ENCODE assay signal across 25 mouse cellular contexts in the genomic region with DNA sequence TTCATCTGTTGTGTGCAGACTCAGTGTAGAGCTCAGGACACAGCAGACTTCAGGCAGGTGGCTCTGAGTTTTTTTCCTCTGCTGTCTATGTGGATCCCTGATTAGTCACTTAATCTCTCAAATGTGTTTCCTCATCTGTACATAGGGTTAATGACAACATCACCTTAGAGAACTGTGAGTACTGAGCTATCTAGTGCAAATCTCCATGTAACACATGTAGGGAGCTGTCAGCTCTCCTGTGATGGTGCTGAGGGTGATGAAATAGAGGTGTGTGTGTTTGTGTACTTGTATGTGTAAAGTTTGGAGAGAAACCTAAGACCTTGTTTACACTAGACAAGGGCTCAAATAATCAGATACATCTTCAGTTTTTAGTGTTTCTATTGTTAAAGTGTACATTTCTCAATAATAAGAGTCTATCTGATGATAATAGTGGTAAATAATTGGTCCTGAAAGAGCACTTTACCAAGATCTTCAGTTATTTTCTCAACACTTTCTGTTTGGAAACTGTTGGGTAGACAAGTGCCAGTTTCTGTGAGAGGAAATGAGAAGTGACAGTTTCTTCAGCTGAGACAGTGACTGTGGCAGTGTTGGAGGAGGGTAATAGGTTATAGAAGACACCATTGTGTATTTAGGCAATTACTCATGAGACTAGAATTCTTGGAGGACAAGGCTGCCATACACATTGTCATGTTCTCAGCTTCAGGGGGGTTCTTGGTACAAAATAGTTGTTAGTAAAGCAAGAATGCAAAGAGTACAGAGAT. TPM values are rescaled to one million over a fixed set of nuclear protein-coding genes. Genes with fewer than 3 reads are reported as not detected.
DNase-seq lines count a peak whose midpoint lies in the region; ATAC-seq and TF ChIP-seq lines count a peak whose summit lies in the region.
"Had no signal": no experiment of that assay in that cellular context is flagged by ENCODE, and none has a peak within 500 bp of the region (broad histone marks: within the 10 kb centered on the region; RNA-seq: fewer than 3 reads in every experiment).

No protein-coding gene starts in this region.

- TF ChIP-seq CTCF in intestine, postnatal 0 days (IDR thresholded peaks at IDR 0.05; ENCODE audit: low read depth): no peak

- no peak overlapping the region for H3K27ac ChIP-seq in intestine, postnatal 0 days (ENCODE audit: low read depth, low read length)
- H3K27ac ChIP-seq: embryonic facial prominence, embryonic 10.5 days; embryonic facial prominence, embryonic 13.5 days; forebrain, embryonic 12.5 days; forebrain, embryonic 15.5 days; hindbrain, embryonic 12.5 days; hindbrain, embryonic 15.5 days had no signal

- no peak overlapping the region for H3K4me2 ChIP-seq in intestine, postnatal 0 days (replicated peaks; ENCODE audit: low read depth)
- H3K4me2 ChIP-seq: embryonic facial prominence, embryonic 13.5 days; forebrain, embryonic 12.5 days; forebrain, embryonic 15.5 days; heart, embryonic 11.5 days; hindbrain, embryonic 12.5 days; hindbrain, embryonic 15.5 days had no signal

- H3K4me1 ChIP-seq in intestine, postnatal 0 days (replicated peaks; ENCODE audit: control insufficient read depth, insufficient read depth, low read length): no peaks in the 10 kb centered on the region
- H3K4me1 ChIP-seq: embryonic facial prominence, embryonic 10.5 days; embryonic facial prominence, embryonic 13.5 days; forebrain, embryonic 12.5 days; forebrain, embryonic 15.5 days; hindbrain, embryonic 12.5 days; hindbrain, embryonic 15.5 days had no signal

- ATAC-seq in common myeloid progenitor, adult 5-6 weeks (replicated peaks; ENCODE audit: low read depth, poor library complexity, severe bottlenecking): 0 out of 2 replicates have a peak, but pooled peaks have one; percentile 39
- ATAC-seq in megakaryocyte progenitor cell, adult 5-6 weeks (replicated peaks; ENCODE audit: poor library complexity): peak; percentile 67
- no peak for ATAC-seq in monocyte, adult 5-6 weeks (replicated peaks; ENCODE audit: insufficient number of reproducible peaks, low FRiP score, low TSS enrichment, poor library complexity, severe bottlenecking)
- ATAC-seq in intestine, postnatal 0 days: no peak
- ATAC-seq: forebrain, embryonic 15.5 days had no signal

- no peak overlapping the region for H3K4me3 ChIP-seq in intestine, postnatal 0 days (ENCODE audit: low read depth, low read length)
- H3K4me3 ChIP-seq: embryonic facial prominence, embryonic 10.5 days; embryonic facial prominence, embryonic 13.5 days; erythroblast, embryonic 14.5 days; forebrain, embryonic 12.5 days; forebrain, embryonic 15.5 days; hindbrain, embryonic 12.5 days; hindbrain, embryonic 15.5 days had no signal

- H3K27me3 ChIP-seq in intestine, postnatal 0 days (replicated peaks; ENCODE audit: control insufficient read depth, insufficient read depth, low read length): no peaks in the 10 kb centered on the region
- H3K27me3 ChIP-seq: embryonic facial prominence, embryonic 13.5 days; forebrain, embryonic 12.5 days; forebrain, embryonic 15.5 days; hindbrain, embryonic 12.5 days; hindbrain, embryonic 15.5 days had no signal

- DNase-seq in 416B (ENCODE audit: low read depth) (peak; percentile 31), A20 (ENCODE audit: low read depth, low spot score) (peak; percentile 23)
- DNase-seq: adrenal gland, postnatal 10 days; adrenal gland, postnatal 36 days; B cell, adult 2 months; cerebellum, adult 11 months; cerebellum, adult 2 months; cerebellum, adult 9-11 months; cerebellum, postnatal 25 days; embryo, embryonic 11 days; gastrocnemius, postnatal 10 days; gastrocnemius, postnatal 36 days had no signal

- H3K9me3 ChIP-seq in intestine, postnatal 0 days (ENCODE audit: control insufficient read depth): no peaks in the 10 kb centered on the region
- H3K9me3 ChIP-seq: embryonic facial prominence, embryonic 10.5 days; embryonic facial prominence, embryonic 13.5 days; forebrain, embryonic 12.5 days; forebrain, embryonic 15.5 days; hindbrain, embryonic 12.5 days; hindbrain, embryonic 15.5 days had no signal

- no peaks in the 10 kb centered on the region for H3K36me3 ChIP-seq in intestine, postnatal 0 days (ENCODE audit: control insufficient read depth, insufficient read depth)
- H3K36me3 ChIP-seq: embryonic facial prominence, embryonic 10.5 days; embryonic facial prominence, embryonic 13.5 days; forebrain, embryonic 12.5 days; forebrain, embryonic 15.5 days; hindbrain, embryonic 12.5 days; hindbrain, embryonic 15.5 days had no signal

- H3K9ac ChIP-seq in intestine, postnatal 0 days (ENCODE audit: low read depth, low read length): no peak overlapping the region
- H3K9ac ChIP-seq: embryonic facial prominence, embryonic 13.5 days; forebrain, embryonic 12.5 days; forebrain, embryonic 15.5 days; hindbrain, embryonic 12.5 days; hindbrain, embryonic 15.5 days had no signal

RNA-seq across cellular contexts. Expression of gene Nlrp1a, which starts 38.1 kb away (rescaled TPM):
- 3.7 and 4.7 TPM in 2 replicates for total RNA-seq in common myeloid progenitor, adult 5-6 weeks (2017)
- 4.9 and 5.0 TPM in 2 replicates for total RNA-seq in megakaryocyte progenitor cell, adult 5-6 weeks (2015)
- 7.5 and 7.7 TPM in 2 replicates for total RNA-seq in megakaryocyte progenitor cell, adult 5-6 weeks (2017)
- 10.7 to 12.0 TPM (median 11.0 TPM) in 3 replicates for total RNA-seq in monocyte, adult 5-6 weeks (2017)
- 0.05 TPM in 2 replicates for polyA plus RNA-seq in intestine, postnatal 0 days (2015; fragmentation: Nextera tagmentation; extraction: Ambion mirVana)
- total RNA-seq: MEL had no signal
- polyA plus RNA-seq: cerebellum, adult 2 months; erythroblast, embryonic 14.5 days; forebrain, embryonic 15.5 days; heart, embryonic 11.5 days; hindbrain, embryonic 12.5 days; hindbrain, embryonic 15.5 days had no signal

Comparison
In these comparisons a context has a peak if more than half of its experiments do, and no peak if none do; other contexts are left out.
1. ATAC-seq: peak in common myeloid progenitor, adult 5-6 weeks (single experiment) and megakaryocyte progenitor cell, adult 5-6 weeks (single experiment); none in monocyte, adult 5-6 weeks (single experiment) and intestine, postnatal 0 days (single experiment).